In the genomic region with DNA sequence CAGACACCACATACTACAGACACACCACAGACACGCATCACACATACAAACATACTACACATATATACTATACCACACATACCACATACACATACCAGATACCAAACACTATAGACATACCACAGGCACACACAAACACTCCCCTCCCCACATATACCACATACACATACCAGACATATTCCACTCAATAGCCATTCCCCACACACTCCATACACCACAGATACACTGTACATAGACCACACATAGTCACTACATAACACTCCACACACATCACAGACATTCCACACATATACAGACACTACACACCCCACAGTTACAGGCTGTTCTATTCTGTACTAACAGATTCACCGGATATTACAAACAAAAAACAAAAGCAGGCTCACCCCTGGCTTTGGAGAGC, we compare ENCODE assay signal across 9 mouse cellular contexts. TPM values are rescaled to one million over a fixed set of nuclear protein-coding genes. Genes with fewer than 3 reads are reported as not detected.
DNase-seq lines count a peak whose midpoint lies in the region; ATAC-seq and TF ChIP-seq lines count a peak whose summit lies in the region.
"Had no signal": no experiment of that assay in that cellular context is flagged by ENCODE, and none has a peak within 500 bp of the region (broad histone marks: within the 10 kb centered on the region; RNA-seq: fewer than 3 reads in every experiment).

No protein-coding gene starts in this region.

- peak overlapping the region; percentile 57 for H3ac ChIP-seq in myocyte (ENCODE audit: control insufficient read depth, insufficient read length)

- peak overlapping the region; percentile 65 for H3K4me2 ChIP-seq in kidney, embryonic 16.5 days (replicated peaks; ENCODE audit: low read depth, low read length)
- H3K4me2 ChIP-seq in embryonic facial prominence, embryonic 14.5 days (ENCODE audit: low read depth, low read length) = peak overlapping the region; percentile 45
- peak overlapping the region; percentile 79 for H3K4me2 ChIP-seq in hindbrain, embryonic 15.5 days
- peak overlapping the region; percentile 79 for H3K4me2 ChIP-seq in myocyte (ENCODE audit: low read depth)

- no peaks in the 10 kb centered on the region for H3K27me3 ChIP-seq in kidney, embryonic 16.5 days (ENCODE audit: insufficient read depth, low read length)
- no peaks in the 10 kb centered on the region; the same call in 1 of the 2 replicates for H3K27me3 ChIP-seq in embryonic facial prominence, embryonic 14.5 days (replicated peaks; ENCODE audit: control insufficient read depth, insufficient read depth, low read length)
- H3K27me3 ChIP-seq in hindbrain, embryonic 15.5 days = no peaks in the 10 kb centered on the region
- no peaks in the 10 kb centered on the region for H3K27me3 ChIP-seq in myocyte (ENCODE audit: control insufficient read depth, insufficient read depth, insufficient read length)

- WGBS in kidney, embryonic 16.5 days = 68% methylated on average over 2 of the region's 2 CpGs
- WGBS in embryonic facial prominence, embryonic 14.5 days = 75% methylated on average over 2 of the region's 2 CpGs
- 75% methylated on average over 2 of the region's 2 CpGs for WGBS in hindbrain, embryonic 15.5 days

- peak overlapping the region; percentile 41 for H3K4me3 ChIP-seq in kidney, embryonic 16.5 days (ENCODE audit: low read length)
- H3K4me3 ChIP-seq in embryonic facial prominence, embryonic 14.5 days (ENCODE audit: low read depth, low read length) = peak overlapping the region; percentile 88
- peak overlapping the region; percentile 84 for H3K4me3 ChIP-seq in hindbrain, embryonic 15.5 days
- peak overlapping the region; percentile 94 for H3K4me3 ChIP-seq in myocyte

- TF ChIP-seq POLR2A in myocyte (IDR thresholded peaks at IDR 0.05; ENCODE audit: insufficient read length, low read depth) = no peak

- H3K4me1 ChIP-seq in kidney, embryonic 16.5 days (ENCODE audit: insufficient read depth, low read length) = peaks cover 21% of the 10 kb centered on the region
- peaks cover 15% of the 10 kb centered on the region for H3K4me1 ChIP-seq in embryonic facial prominence, embryonic 14.5 days (ENCODE audit: control insufficient read depth, insufficient read depth, low read length)
- H3K4me1 ChIP-seq in hindbrain, embryonic 15.5 days (replicated peaks) = peaks cover 50% of the 10 kb centered on the region

- no peaks in the 10 kb centered on the region for H3K9me3 ChIP-seq in kidney, embryonic 16.5 days (ENCODE audit: low read length)
- no peaks in the 10 kb centered on the region for H3K9me3 ChIP-seq in embryonic facial prominence, embryonic 14.5 days (ENCODE audit: control insufficient read depth, low read length)
- no peaks in the 10 kb centered on the region for H3K9me3 ChIP-seq in hindbrain, embryonic 15.5 days

- no peak overlapping the region for H3K27ac ChIP-seq in kidney, embryonic 16.5 days (ENCODE audit: low read length)
- H3K27ac ChIP-seq in embryonic facial prominence, embryonic 14.5 days (replicated peaks; ENCODE audit: low read depth, low read length) = no peak overlapping the region
- H3K27ac ChIP-seq in hindbrain, embryonic 15.5 days (replicated peaks) = 0 out of 2 replicates have a peak overlapping the region, but pooled peaks have one; percentile 25

- DNase-seq in kidney, postnatal 25 days = no peak
- no peak for DNase-seq in embryonic facial prominence, embryonic 14.5 days (ENCODE audit: low spot score)
- DNase-seq in testis, postnatal 14 days (ENCODE audit: low spot score) = no peak
- no peak for DNase-seq in frontal cortex, postnatal 36 days (ENCODE audit: low spot score in 2 of 2)
- DNase-seq: thymus, postnatal 14 days had no signal

- 0 out of 2 replicates have a peak overlapping the region, but pooled peaks have one; percentile 36 for H3K9ac ChIP-seq in kidney, embryonic 16.5 days (replicated peaks; ENCODE audit: low read length)
- 0 out of 2 replicates have a peak overlapping the region, but pooled peaks have one; percentile 1 for H3K9ac ChIP-seq in embryonic facial prominence, embryonic 14.5 days (ENCODE audit: low read depth, low read length)
- H3K9ac ChIP-seq in hindbrain, embryonic 15.5 days = peak overlapping the region; percentile 49

- H3K79me2 ChIP-seq in myocyte (ENCODE audit: control insufficient read depth, insufficient read depth) = peaks cover 67% of the 10 kb centered on the region

- H3K36me3 ChIP-seq in kidney, embryonic 16.5 days (ENCODE audit: insufficient read depth, low read length) = no peaks in the 10 kb centered on the region
- H3K36me3 ChIP-seq in embryonic facial prominence, embryonic 14.5 days (ENCODE audit: control insufficient read depth, insufficient read depth, low read length) = no peaks in the 10 kb centered on the region
- no peaks in the 10 kb centered on the region for H3K36me3 ChIP-seq in hindbrain, embryonic 15.5 days
- H3K36me3 ChIP-seq in myocyte (ENCODE audit: control insufficient read depth, insufficient read depth) = no peaks in the 10 kb centered on the region

- no peak for ATAC-seq in kidney, embryonic 16.5 days (ENCODE audit: low FRiP score, low TSS enrichment)
- ATAC-seq in embryonic facial prominence, embryonic 14.5 days (ENCODE audit: low read depth) = no peak
- no peak for ATAC-seq in hindbrain, embryonic 15.5 days (ENCODE audit: low FRiP score, low read depth)
- no peak for ATAC-seq in erythroblast, adult 5-6 weeks (replicated peaks; ENCODE audit: low FRiP score, poor library complexity, severe bottlenecking)

TF ChIP-seq in myocyte, 11 proteins besides CTCF, POLR2A, EP300 and RAD21:
- TF ChIP-seq MYOG (IDR thresholded peaks at IDR 0.05; ENCODE audit: control insufficient read depth in 1 of 3, insufficient read depth in 1 of 3, insufficient read length in 2 of 3, low read depth in 2 of 3) = no peak
- no peak for TF ChIP-seq REST (IDR thresholded peaks at IDR 0.05; ENCODE audit: insufficient read depth, insufficient read length)
- no peak for TF ChIP-seq TCF12 (IDR thresholded peaks at IDR 0.05; ENCODE audit: insufficient read depth, poor library complexity, severe bottlenecking)
- no peak for TF ChIP-seq MAX (IDR thresholded peaks at IDR 0.05; ENCODE audit: low read depth)
- no peak for TF ChIP-seq SRF (IDR thresholded peaks at IDR 0.05; ENCODE audit: control insufficient read depth, insufficient read length, low read depth)
- TF ChIP-seq CEBPB (IDR thresholded peaks at IDR 0.05; ENCODE audit: insufficient read depth, poor library complexity, severe bottlenecking) = no peak
- TF ChIP-seq E2F4 (IDR thresholded peaks at IDR 0.05; ENCODE audit: insufficient read depth) = no peak
- no peak for TF ChIP-seq POLR2AphosphoS2 (IDR thresholded peaks at IDR 0.05; ENCODE audit: insufficient read length, low read depth)
- TF ChIP-seq USF1 (IDR thresholded peaks at IDR 0.05; ENCODE audit: low read depth) = no peak
- no peak for TF ChIP-seq MYOD1 (IDR thresholded peaks at IDR 0.05; ENCODE audit: control insufficient read depth in 1 of 3, insufficient read length in 2 of 3, low read depth in 2 of 3)

RNA-seq across cellular contexts. Expression of gene Sptbn1, which starts 2.3 kb away (rescaled TPM):
- 119 and 135 TPM in 2 replicates for polyA plus RNA-seq in kidney, embryonic 16.5 days (2015; fragmentation: Nextera tagmentation; extraction: Ambion mirVana)
- polyA plus RNA-seq in embryonic facial prominence, embryonic 14.5 days (2014; fragmentation: Nextera tagmentation; extraction: Ambion mirVana) = 136 and 139 TPM in 2 replicates
- polyA plus RNA-seq in hindbrain, embryonic 15.5 days (2015; fragmentation: Nextera tagmentation; extraction: Ambion mirVana) = 177 and 181 TPM in 2 replicates
- polyA plus RNA-seq in myocyte (2012; fragmentation: generic; extraction: Trizol) = 85.4 TPM
- 21.9 and 28.4 TPM in 2 replicates for total RNA-seq in erythroblast, adult 5-6 weeks (2015; ENCODE audit: low replicate concordance)
- total RNA-seq in erythroblast, adult 5-6 weeks (2017; ENCODE audit: low replicate concordance) = 22.6 and 27.8 TPM in 2 replicates

Comparison
In these comparisons a context has a peak if more than half of its experiments do, and no peak if none do; other contexts are left out.
1. H3K4me3 ChIP-seq: peak in every context shown above with its lines; median percentile 94 in myocyte; 88 in embryonic facial prominence, embryonic 14.5 days; 84 in hindbrain, embryonic 15.5 days; 41 in kidney, embryonic 16.5 days.